Mouse (Mus musculus) CD8-positive naive resting alpha-beta T cell, adult 2 months (primary cell): Measurements from ENCODE around the gene Gper1.

Experiments
- DNase-seq, 2 experiments: peaks; one replicate each; pipeline ENCODE4 v3.0.0; 2022; ENCODE audit warnings: low read depth in 2 of 2, low spot score in 2 of 2

Gene Gper1

DNA sequence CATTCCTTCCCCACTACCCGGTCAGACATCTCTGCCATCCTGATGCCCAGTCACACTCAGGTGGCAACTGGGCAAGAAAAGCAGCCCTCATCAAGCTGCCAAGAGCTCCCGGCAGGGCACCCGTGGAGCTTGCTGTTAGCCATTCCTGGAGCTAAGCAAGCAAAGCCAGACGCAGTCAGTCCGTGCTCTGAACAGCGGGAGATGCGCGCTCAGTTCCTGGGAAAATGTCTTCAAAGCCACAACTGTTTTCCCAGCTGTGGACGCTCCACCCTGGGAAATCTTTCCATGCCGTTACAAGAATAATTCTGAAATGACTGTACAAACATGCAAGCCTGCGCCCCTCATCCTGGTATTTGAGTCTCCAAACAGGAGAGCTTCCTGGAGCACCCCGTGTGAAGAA is 19.5 kb downstream of the Gper1 start:
- no peak for DNase-seq

DNA sequence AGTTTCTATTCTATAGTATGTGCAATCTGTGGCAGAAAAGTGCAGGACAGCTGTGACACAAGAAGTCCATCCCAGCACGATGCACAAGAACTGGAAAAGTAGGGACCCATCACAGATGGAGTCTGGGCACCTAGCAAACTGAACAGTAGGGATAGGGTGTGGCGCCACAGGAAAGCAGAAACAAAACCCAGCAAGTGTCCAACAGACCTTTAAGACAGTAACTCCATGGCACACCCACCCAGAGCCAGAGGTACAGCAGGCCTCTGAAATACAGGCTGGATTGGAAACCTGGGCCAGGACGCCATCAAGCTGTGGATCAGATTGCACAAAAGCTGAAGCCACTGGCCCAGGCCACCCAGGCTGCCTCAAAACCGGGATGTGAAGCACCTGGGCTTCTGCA is 20.0 kb downstream of the Gper1 start:
- DNase-seq, result no peak

DNA sequence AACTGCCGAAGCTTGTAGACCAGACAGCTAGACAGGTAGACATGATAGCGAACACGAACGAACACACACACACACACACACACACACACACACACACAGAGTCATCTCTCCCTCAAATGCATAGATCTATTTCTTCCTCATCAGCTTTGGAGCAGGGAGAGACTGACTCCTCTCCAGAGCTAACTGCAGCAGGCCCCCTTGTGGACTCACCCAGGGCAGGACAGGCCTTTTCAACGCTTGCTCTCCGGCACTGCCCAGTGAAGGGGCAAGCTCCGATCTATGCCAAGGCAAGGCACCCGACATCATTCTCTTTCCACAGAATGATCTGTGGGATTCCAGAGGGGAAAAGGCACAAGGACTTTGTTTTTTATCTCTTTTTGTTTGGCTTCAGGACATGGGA is 22.3 kb downstream of the Gper1 start:
- DNase-seq, result no peak

DNA sequence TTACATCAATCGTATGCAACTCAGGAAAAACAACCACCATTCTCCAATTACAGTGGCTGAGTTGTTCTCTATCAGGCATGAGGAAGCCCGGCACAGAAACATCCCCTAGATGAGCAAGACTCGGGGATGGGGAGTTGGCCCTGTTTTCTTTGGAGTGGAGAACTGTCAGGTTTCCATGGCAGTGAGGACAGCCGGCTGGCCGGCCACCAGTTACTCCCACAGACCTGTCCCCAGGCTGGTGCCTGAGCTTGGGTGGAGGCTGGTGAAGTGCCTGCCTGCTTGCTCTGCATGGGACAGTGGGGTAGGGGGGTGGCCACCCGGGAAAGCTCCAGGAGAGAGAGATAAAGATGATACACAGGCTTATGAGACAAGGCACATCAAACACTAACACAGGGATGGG is 25.1 kb downstream of the Gper1 start:
- DNase-seq, result no peak

DNA sequence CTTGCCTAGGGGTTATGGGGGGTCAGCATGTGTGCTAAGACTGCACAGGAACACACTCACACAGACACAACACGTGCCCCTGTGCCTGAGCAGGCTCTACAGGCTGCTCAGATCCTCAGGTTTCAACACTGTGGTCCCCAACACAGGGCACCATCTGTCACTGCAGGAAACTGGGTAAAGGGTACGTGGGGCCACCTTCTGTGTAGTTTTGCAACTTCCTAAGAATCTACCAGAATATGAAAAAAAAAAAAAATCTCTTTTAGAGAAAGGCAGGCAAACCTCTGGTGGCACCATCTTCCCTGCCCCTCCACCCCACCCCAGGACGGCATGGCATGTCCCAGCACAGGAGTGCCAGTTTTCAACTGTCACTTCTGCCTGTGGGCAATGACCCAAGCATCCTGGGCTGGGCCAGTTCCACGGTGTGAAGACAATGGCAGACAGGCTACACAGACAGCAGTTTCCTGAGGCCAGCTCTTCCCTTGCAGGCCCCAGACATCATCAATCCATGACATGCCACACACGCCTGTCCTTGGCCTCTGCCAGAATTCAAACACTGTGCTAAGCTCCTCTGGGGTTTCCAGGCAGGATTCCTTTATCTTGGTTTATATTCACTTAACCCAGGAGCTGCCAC is 26.3 kb downstream of the Gper1 start:
- DNase-seq, result no peak

DNA sequence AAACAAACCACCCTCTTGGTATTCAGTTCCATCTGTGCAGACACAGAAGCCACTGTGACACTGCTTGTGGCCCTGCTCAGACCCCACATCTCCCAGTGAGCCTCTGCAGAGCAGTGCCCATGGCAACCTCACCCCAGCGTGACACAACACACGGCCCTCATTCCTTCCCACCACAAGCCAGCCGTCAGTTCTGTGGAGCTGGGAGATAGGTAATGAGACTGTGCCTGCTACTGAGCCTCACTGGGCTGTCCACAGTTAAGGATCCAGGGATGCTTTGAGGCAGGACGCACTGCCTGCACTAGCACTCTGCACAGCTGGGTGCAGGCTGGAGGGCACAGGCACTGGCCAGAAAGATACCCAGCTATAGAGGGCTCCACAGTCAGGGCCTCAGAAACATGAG is 27.0 kb downstream of the Gper1 start:
- DNase-seq, result no peak

DNA sequence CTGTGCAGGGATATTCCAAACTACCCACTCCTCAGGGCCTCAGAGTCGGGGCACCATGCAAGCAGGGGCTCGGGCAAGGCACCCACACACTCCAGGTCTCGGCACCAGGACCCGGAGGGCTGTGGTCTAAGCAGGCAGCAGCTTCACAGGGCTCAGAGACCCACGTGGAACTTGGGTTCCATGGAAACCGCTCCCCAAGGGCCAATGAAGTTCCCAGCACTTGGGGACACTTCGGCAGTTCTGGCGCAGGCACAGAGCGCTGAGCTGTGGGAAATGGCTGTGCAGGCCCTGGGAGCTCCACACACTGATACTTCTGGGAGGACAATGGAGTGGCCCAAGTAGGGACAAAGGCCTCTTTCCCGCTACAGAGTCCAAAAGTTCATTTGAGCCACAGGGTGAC is 30.1 kb downstream of the Gper1 start:
- no peak for DNase-seq

DNA sequence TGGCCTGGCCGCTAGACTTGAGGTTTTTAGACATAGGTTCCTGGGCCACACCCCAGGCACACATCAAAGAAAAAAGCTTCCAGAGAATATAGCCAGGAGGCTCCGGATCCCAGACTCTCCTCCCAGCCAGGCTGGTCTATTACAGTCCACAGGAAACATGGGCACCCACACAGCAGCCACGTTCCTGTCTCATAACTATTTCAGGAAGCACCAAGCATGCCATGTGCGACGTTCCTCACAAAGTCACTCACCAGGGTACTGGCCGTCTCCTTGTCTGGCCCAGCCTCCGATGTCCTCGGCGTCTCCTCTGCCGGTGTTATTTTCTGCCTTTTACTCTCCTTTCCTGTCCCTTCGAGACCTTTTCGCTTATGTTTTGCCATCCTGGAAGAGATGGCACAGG is 32.2 kb downstream of the Gper1 start:
- DNase-seq, result no peak

DNA sequence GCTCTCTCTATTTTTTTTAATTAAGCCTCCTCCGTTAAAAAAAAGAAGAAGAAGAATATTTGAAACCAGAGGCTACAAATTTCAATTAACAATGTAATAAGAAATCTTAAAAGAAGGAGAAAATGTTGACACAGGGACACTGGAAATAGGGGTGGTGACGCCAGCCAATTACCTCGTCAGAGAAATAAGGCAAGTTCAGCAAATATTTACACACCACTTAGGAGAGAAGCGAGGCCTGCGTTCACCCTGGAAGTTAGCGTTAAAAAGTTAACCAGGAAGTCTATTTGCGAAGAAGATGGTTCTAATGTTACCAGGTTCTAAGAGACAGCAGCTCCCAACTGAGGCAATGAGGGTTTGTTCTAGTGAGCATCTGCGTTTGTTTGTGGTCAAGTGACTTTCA is 34.3 kb downstream of the Gper1 start:
- no peak for DNase-seq

DNA sequence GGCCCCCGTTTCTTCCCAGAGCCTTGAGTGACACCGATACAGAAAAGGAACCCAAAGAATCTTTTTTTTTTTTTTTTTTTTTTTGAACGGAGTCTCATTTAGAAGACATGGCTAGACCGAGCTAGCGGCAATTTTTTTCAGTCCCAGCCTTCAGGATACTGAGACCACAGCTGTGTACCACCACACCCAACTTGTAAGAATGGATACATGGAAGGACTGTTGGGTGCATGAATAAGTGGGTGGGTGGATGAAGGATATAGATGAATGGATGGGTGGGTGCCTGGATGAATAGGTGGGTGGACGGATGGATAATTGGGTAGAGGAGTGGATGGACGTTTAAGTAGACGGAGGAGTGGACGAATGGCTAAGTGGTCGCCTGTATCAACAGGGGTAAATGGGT is 37.0 kb downstream of the Gper1 start:
- no peak for DNase-seq

DNA sequence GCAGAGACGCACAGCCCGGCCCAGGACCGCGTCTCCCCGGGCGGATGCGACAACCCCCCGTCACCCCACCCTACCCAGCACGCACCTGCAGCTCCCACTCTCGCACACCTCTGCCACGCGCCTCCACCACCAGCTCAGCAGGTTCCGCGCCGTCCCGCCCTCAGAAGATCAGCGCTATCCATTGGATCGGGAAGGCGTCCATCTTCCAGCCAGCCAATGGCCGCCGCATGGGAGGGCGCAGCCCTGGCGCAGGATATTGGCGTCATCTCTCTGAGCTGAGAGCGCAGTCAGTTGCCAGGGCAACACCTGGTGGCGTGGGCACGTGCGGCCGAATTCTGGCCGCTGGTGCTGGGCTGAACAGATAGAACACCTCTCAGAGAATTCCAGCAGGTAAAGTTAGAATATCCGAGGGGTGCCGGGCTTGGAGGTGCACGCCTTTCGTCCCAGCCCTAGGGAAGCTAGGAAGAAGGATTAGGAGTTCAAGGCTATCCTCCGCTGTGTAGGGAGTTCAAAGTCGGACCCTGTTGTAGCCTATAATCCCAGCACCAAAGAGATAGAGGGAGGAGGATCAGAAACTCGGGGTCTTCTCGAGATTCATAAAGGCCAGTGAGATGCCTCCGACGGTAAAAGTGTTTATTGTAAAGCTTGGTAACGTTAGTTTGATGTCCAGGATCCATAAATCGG is 37.6 kb downstream of the Gper1 start, which contains the start of gene 3110082I17Rik:
Gene 3110082I17Rik, minus strand, starts transcription at position 144 of the 684 bp plus-strand sequence.
- DNase-seq, result peak; percentile 90 to 94

DNA sequence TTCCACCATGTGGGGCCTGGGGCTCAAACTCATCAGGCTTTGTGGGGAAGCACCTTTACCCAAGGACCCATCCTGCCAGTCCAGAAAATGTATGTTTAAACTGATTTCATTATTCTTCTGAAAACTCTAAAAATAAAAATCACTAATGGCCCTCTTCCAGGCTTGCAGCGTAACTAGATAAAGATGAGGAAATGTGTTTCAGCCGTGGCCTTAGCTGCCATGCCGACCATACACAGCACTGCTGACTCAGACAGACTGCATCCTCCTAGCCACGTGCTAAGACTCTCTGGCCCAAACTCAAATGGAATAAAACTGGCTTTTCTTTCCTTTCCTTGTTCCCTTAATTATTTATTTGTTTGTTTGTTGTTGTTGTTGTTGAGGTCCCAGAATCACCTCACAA is 41.9 kb downstream of the Gper1 start:
- no peak for DNase-seq

DNA sequence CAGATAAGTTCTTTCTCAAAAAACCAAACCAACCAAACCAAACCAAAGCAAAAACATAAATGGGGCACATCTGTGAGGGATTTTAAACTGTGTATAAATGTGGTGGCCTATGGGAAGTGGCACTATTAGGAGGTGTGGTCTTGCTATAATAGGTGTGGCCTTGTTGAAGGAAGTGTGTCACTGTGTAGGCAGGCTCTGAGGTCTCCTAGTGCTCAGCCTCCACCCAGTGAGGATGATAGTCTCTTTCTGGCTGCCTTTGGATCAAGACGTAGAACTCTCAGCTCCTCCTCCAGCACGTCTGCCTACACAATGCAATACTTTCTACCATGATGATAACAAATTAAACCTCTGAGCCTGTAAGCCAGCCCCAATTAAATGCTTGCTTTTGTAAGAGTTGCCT is 43.4 kb downstream of the Gper1 start:
- DNase-seq, result no peak

DNA sequence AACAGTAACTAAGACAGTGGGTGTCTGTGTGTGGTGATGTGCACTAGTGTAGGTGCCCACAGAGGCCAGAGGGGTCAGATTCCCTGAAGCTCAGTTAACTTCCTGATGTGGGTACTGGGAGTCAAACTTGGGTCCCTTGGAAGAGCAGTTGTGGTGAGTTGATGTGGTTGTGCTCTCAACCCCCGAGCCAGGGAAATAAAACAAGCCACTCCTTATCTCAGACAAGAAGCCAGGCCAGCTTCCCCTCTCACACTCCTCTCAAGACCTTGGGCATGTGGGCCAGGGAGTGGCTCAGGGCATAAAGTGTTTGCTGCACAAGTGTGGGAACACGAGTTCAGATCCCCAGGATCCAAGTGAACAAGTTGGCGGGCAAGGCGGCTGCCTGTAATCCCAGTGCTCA is 43.9 kb downstream of the Gper1 start:
- DNase-seq, result no peak

DNA sequence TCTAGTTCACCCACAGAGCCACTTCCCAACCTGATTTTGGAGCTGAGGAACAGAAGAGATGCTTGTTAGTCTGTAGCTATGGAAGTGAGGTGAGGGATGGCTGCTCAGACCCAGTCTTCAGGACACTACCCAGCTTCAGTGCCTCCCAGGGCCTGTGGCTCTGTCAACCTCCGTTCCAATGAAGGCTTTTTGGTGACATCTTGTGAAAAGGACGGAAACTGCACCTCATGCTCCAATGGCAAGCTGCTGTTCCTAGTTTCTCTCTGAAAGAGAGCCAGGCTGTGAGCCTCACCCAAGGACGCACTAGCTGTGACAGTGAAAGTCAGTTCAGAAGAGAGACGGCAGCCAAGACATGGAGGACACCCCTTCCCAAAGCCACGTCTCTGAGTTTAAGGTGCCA is 45.0 kb downstream of the Gper1 start:
- DNase-seq, result no peak

DNA sequence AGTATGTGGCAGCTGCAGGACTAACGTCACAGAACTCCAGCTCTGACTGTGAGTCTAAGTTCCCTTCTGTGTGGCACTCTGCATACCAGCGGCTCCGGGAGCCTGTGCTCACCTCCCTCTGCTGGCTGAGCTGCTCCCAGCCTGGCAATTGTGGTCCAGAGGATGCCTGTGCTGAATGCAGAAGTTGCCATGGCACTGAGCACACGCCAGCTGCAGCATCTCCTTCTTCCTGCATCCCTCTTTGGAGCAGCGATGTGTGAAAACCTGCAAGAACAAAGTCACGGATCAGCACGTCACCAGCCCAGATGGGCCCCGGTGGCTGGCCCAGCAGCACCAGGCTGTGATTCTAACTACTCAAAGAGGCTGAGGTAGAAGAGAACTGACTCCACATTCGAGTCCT is 51.8 kb downstream of the Gper1 start:
- DNase-seq, result no peak
